In genomic region chr5:149585910-149586309, GRCm38 (mm10) we compare ENCODE assay signal across 12 mouse cellular contexts. TPM values are rescaled to one million over a fixed set of nuclear protein-coding genes. Genes with fewer than 3 reads are reported as not detected.
DNase-seq lines count a peak whose midpoint lies in the region; ATAC-seq lines count a peak whose summit lies in the region.
"Had no signal": no experiment of that assay in that cellular context is flagged by ENCODE, and none has a peak within 500 bp of the region (broad histone marks: within the 10 kb centered on the region; RNA-seq: fewer than 3 reads in every experiment).

No protein-coding gene starts in this region.

- no peaks in the 10 kb centered on the region for H3K4me1 ChIP-seq in midbrain, embryonic 11.5 days (ENCODE audit: control insufficient read depth, insufficient read depth, low read length)
- peaks cover 2% of the 10 kb centered on the region; the same call in 1 of the 2 replicates for H3K4me1 ChIP-seq in midbrain, embryonic 16.5 days (ENCODE audit: control insufficient read depth, insufficient read depth, low read length)
- H3K4me1 ChIP-seq in stomach, embryonic 14.5 days (ENCODE audit: control insufficient read depth, insufficient read depth, low read length): no peaks in the 10 kb centered on the region

- no peaks in the 10 kb centered on the region for H3K27me3 ChIP-seq in midbrain, embryonic 11.5 days (ENCODE audit: control insufficient read depth, insufficient read depth, low read length)
- H3K27me3 ChIP-seq in midbrain, embryonic 16.5 days (ENCODE audit: control insufficient read depth, insufficient read depth, low read depth, low read length): no peaks in the 10 kb centered on the region
- no peaks in the 10 kb centered on the region for H3K27me3 ChIP-seq in stomach, embryonic 14.5 days (ENCODE audit: control insufficient read depth, insufficient read depth, low read length)
- H3K27me3 ChIP-seq: limb, embryonic 12.5 days had no signal

- no peaks in the 10 kb centered on the region for H3K9me3 ChIP-seq in midbrain, embryonic 11.5 days (ENCODE audit: control insufficient read depth, low read length)
- H3K9me3 ChIP-seq in midbrain, embryonic 16.5 days (replicated peaks; ENCODE audit: control insufficient read depth, low read length, poor library complexity, severe bottlenecking): no peaks in the 10 kb centered on the region
- no peaks in the 10 kb centered on the region for H3K9me3 ChIP-seq in stomach, embryonic 14.5 days (ENCODE audit: control insufficient read depth, low read depth, low read length)
- H3K9me3 ChIP-seq: limb, embryonic 12.5 days had no signal

- 49% methylated on average over 10 of the region's 10 CpGs for WGBS in midbrain, embryonic 11.5 days
- WGBS in midbrain, embryonic 16.5 days: 40% methylated on average over 10 of the region's 10 CpGs
- 69% methylated on average over 10 of the region's 10 CpGs for WGBS in stomach, embryonic 14.5 days

- H3K4me3 ChIP-seq in midbrain, embryonic 11.5 days (ENCODE audit: low read depth, low read length): no peak overlapping the region
- H3K4me3 ChIP-seq in midbrain, embryonic 16.5 days (ENCODE audit: low read depth, low read length): no peak overlapping the region
- H3K4me3 ChIP-seq in stomach, embryonic 14.5 days (ENCODE audit: low read depth, low read length): no peak overlapping the region
- H3K4me3 ChIP-seq: limb, embryonic 12.5 days had no signal

- H3K9ac ChIP-seq in midbrain, embryonic 11.5 days (ENCODE audit: low read length): no peak overlapping the region
- H3K9ac ChIP-seq in midbrain, embryonic 16.5 days (ENCODE audit: low read depth, low read length): no peak overlapping the region
- no peak overlapping the region for H3K9ac ChIP-seq in stomach, embryonic 14.5 days (replicated peaks; ENCODE audit: low read depth, low read length)
- H3K9ac ChIP-seq: limb, embryonic 12.5 days had no signal

- peak; percentile 22 for DNase-seq in embryo, embryonic 10.5 days (ENCODE audit: low spot score)
- DNase-seq in embryo, embryonic 11 days: no peak
- peak; percentile 82 for DNase-seq in midbrain, embryonic 11.5 days (ENCODE audit: low spot score, missing footprints)
- peak; percentile 47 for DNase-seq in adrenal gland, postnatal 25 days
- no peak for DNase-seq in gastrocnemius, postnatal 10 days
- no peak for DNase-seq in Muller cell, postnatal 12 days (ENCODE audit: inconsistent ontology term)
- DNase-seq: cerebellum, adult 2 months; heart, postnatal 36 days; right cerebral cortex, postnatal 4 days had no signal

- H3K27ac ChIP-seq in midbrain, embryonic 11.5 days (ENCODE audit: low read depth, low read length): no peak overlapping the region
- H3K27ac ChIP-seq in midbrain, embryonic 16.5 days (ENCODE audit: low read length): no peak overlapping the region
- H3K27ac ChIP-seq in stomach, embryonic 14.5 days (ENCODE audit: low read length): no peak overlapping the region
- H3K27ac ChIP-seq: limb, embryonic 12.5 days had no signal

- H3K4me2 ChIP-seq in midbrain, embryonic 11.5 days: no peak overlapping the region
- no peak overlapping the region for H3K4me2 ChIP-seq in midbrain, embryonic 16.5 days (ENCODE audit: low read length)
- H3K4me2 ChIP-seq in stomach, embryonic 14.5 days (replicated peaks; ENCODE audit: low read depth, low read length): no peak overlapping the region
- H3K4me2 ChIP-seq: limb, embryonic 12.5 days had no signal

- ATAC-seq in midbrain, embryonic 11.5 days (ENCODE audit: low FRiP score): peak; percentile 52; the same call in 1 of the 2 replicates
- ATAC-seq in midbrain, embryonic 16.5 days: no peak
- ATAC-seq in stomach, embryonic 14.5 days (ENCODE audit: insufficient number of reproducible peaks, insufficient read depth, low FRiP score, low read depth): 0 out of 2 replicates have a peak, but pooled peaks have one; percentile 42

- no peaks in the 10 kb centered on the region for H3K36me3 ChIP-seq in midbrain, embryonic 11.5 days (ENCODE audit: control insufficient read depth, insufficient read depth, low read length)
- H3K36me3 ChIP-seq in midbrain, embryonic 16.5 days (ENCODE audit: control insufficient read depth, insufficient read depth, low read length): no peaks in the 10 kb centered on the region
- H3K36me3 ChIP-seq in stomach, embryonic 14.5 days (ENCODE audit: control insufficient read depth, insufficient read depth, low read length): no peaks in the 10 kb centered on the region
- H3K36me3 ChIP-seq: limb, embryonic 12.5 days had no signal

RNA-seq across cellular contexts. Expression of gene Hsph1, which starts 50.3 kb away (rescaled TPM):
- 131 and 145 TPM in 2 replicates for polyA plus RNA-seq in midbrain, embryonic 11.5 days (2014; fragmentation: Nextera tagmentation; extraction: Ambion mirVana)
- 103 and 128 TPM in 2 replicates for polyA plus RNA-seq in midbrain, embryonic 16.5 days (2015; fragmentation: Nextera tagmentation; extraction: Ambion mirVana)
- total RNA-seq in adrenal gland, postnatal 25 days (2021): 88.5 and 267 TPM in 2 replicates
- 42.7 and 50.8 TPM in 2 replicates for polyA plus RNA-seq in stomach, embryonic 14.5 days (2014; fragmentation: Nextera tagmentation; extraction: Ambion mirVana)
- total RNA-seq in gastrocnemius, postnatal 10 days (2021): 10 to 100 TPM; 30.0 to 37.7 TPM

RNA-seq across cellular contexts. Expression of gene Wdr95, which starts 57.4 kb away (rescaled TPM):
- 0.08 and 0.33 TPM in 2 replicates for polyA plus RNA-seq in midbrain, embryonic 11.5 days (2014; fragmentation: Nextera tagmentation; extraction: Ambion mirVana)
- 0.11 and 0.33 TPM in 2 replicates for polyA plus RNA-seq in midbrain, embryonic 16.5 days (2015; fragmentation: Nextera tagmentation; extraction: Ambion mirVana)
- total RNA-seq in adrenal gland, postnatal 25 days (2021): not detected in 2 replicates
- not detected in 2 replicates for polyA plus RNA-seq in stomach, embryonic 14.5 days (2014; fragmentation: Nextera tagmentation; extraction: Ambion mirVana)
- under 1 TPM in 1 of 2 experiments, not detected in 1; 0.14 TPM for total RNA-seq in gastrocnemius, postnatal 10 days (2021)
- total RNA-seq: heart, postnatal 36 days had no signal
- polyA plus RNA-seq: limb, embryonic 12.5 days had no signal

Comparison
In these comparisons a context has a peak if more than half of its experiments do, and no peak if none do; other contexts are left out.
1. DNase-seq: peak in embryo, embryonic 10.5 days (single experiment), midbrain, embryonic 11.5 days (single experiment) and adrenal gland, postnatal 25 days (single experiment); none in embryo, embryonic 11 days (single experiment), gastrocnemius, postnatal 10 days (single experiment) and Muller cell, postnatal 12 days (single experiment).